Mouse (Mus musculus) splenic B cell, adult 2 months (primary cell): ENCODE measurements around the gene Defb5.
"Not testable (repeated sequence)": the region's sequence is repeated elsewhere in the genome, so short reads cannot be mapped to it uniquely, and the experiment has no call there.

Experiments
- DNase-seq: peaks from one replicate; pipeline ENCODE4 v3.0.0-alpha.2; 2011; ENCODE audit warnings: low read depth, low spot score
- H3K27me3 ChIP-seq: 2 replicates; pipeline ENCODE4 v1.6.1; 2012; ENCODE audit warnings: mild to moderate bottlenecking, low read length, moderate library complexity, mixed read lengths; ENCODE audit not compliant: control insufficient read depth, poor library complexity, insufficient read depth, severe bottlenecking
- H3K36me3 ChIP-seq: 2 replicates; pipeline ENCODE4 v1.6.1; 2012; ENCODE audit warnings: mild to moderate bottlenecking, low read length, moderate library complexity, mixed read lengths; ENCODE audit not compliant: control insufficient read depth, poor library complexity, insufficient read depth, severe bottlenecking

Gene Defb5

GRCm38 (mm10) chr8:19247280-19247679 lies at the start of gene Defb5:
Defb5 (plus strand) TSS chr8:19247580.
- DNase-seq = no peak
- Histone ChIP-seq H3K27me3 (no peaks in the 10 kb centered on the region), H3K36me3 (no peaks in the 10 kb centered on the region)

GRCm38 (mm10) chr8:19225161-19225560 lies 22.2 kb upstream of the Defb5 start, which contains the start of gene Defb6:
Defb6 (plus strand) TSS chr8:19225478.
- DNase-seq = no peak
- no peaks in the 10 kb centered on the region for H3K36me3 ChIP-seq
- no peaks in the 10 kb centered on the region for H3K27me3 ChIP-seq

DNA sequence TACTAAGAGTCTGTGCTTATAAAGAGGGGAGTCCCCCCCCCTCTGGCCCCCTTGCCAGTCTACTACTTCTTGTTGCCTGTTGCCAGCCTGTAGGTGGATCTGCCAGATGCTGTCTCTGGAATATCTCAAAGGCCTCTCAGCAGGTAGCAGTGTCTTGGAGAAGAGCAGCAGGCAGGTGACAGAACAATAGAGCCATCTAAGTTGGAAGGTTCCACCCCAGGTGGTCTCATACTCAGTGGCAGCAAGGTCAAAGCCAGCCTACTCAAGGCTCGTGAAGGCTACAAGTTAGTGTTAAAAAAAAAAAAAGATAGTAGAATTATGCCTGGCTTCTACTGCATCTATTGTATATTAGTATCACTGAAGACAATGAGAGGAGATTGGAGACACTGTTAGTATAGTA lies 9.3 kb upstream of the Defb5 start:
- Histone ChIP-seq H3K36me3 (no peaks in the 10 kb centered on the region), H3K27me3 (no peaks in the 10 kb centered on the region)
- no peak for DNase-seq

- DNase-seq = no peak
- Histone ChIP-seq H3K27me3 (no peaks in the 10 kb centered on the region), H3K36me3 (no peaks in the 10 kb centered on the region)
These were observed 7.8 kb upstream of the Defb5 start, which contains the start of gene Defb46 for GRCm38 (mm10) chr8:19239616-19240015. Defb46 (plus strand) TSS chr8:19239916.

DNA sequence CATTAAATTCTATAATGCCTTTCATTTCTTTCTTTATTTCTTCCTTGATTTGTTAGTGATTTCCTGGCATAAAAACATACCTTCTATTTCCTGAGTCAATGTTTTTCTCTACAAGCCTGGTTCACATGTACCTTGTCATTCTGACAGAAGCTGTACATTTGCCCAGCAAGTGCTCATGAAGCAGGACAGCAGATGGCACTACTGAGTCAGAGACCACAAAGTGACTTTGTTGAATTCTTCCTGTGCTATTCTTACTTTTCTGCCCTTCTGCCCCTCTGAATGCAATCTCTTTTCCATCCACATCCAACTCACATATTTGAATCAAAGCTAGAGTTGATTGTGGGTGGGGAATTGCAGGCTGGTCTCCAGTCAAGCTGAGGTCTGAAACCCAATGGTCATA lies 10.8 kb downstream of the Defb5 start:
- Histone ChIP-seq H3K36me3 (no peaks in the 10 kb centered on the region), H3K27me3 (0 out of 2 replicates have a peak, but pooled peaks cover 1% of the 10 kb centered on the region)
- no peak for DNase-seq

DNA sequence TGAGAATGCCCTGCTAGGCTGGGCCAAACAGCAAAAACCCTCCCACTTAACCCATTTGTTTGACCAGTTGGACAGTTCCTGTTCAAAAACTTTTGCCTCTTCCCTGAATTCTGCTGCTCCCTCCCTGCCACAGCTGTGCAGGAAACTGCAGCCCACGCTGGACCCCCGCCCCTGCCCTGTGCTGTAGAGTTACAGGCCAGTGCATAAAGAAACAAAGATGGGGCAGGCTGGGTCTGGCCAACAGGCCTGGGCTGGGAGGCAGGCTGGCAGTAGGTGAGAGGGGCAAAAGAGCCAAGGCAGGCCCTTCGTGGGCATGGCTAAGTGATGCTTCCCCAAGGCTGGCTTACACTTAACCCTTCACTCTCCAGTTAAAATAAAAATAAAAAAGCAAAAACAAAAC lies 12.3 kb downstream of the Defb5 start:
- H3K36me3 ChIP-seq = no peaks in the 10 kb centered on the region

GRCm38 (mm10) chr8:19293060-19293459 lies 45.7 kb downstream of the Defb5 start, which contains the start of gene Defb3:
Defb3 (plus strand) TSS chr8:19293360.
- not testable (repeated sequence) for DNase-seq, H3K36me3 ChIP-seq, H3K27me3 ChIP-seq

More for the DNA sequence above, 12.3 kb downstream of the Defb5 start:
- no peak for DNase-seq
- 0 out of 2 replicates have a peak, but pooled peaks cover 1% of the 10 kb centered on the region for H3K27me3 ChIP-seq

- not testable (repeated sequence) for H3K27me3 ChIP-seq, DNase-seq, H3K36me3 ChIP-seq
These were observed 51.0 kb downstream of the Defb5 start for GRCm38 (mm10) chr8:19298361-19298760.
